Mouse (Mus musculus) hematopoietic stem cell, adult 5-6 weeks (primary cell): Measurements from ENCODE around the gene Kl. TPM values are rescaled to one million over a fixed set of nuclear protein-coding genes. Genes with fewer than 3 reads are reported as not detected.

ENCODE experiments used
- ATAC-seq, 2 experiments: fragments of 125-278 bp in 1 of 2; replicated peaks in 1 of 2; 2 replicates each; pipeline ENCODE4 v1.8.0; 2016 to 2017; ENCODE audit warnings: inconsistent platforms in 2 of 2, mild to moderate bottlenecking in 2 of 2, moderate number of reproducible peaks in 2 of 2, low read depth in 1 of 2, moderate TSS enrichment in 1 of 2; ENCODE audit not compliant: low FRiP score in 2 of 2, poor library complexity in 2 of 2, severe bottlenecking in 2 of 2, insufficient read depth in 1 of 2, low TSS enrichment in 1 of 2
- total RNA-seq: library from RNA; stranded (forward); fragments of 172-1452, 232-1000 nt; gene quantifications from 2 replicates; pipeline ENCODE4 v1.2.3, GENCODE M21; 2017

The Kl gene
- total RNA-seq, 1 experiment from 2014 or later = not detected

- ATAC-seq = peak; percentile 39 to 58
Measured at GRCm38 (mm10) chr5:150952669-150953521, 488 bp downstream of the Kl start.

GRCm38 (mm10) chr5:150954791-150955190, 2.4 kb downstream of the Kl start:
- ATAC-seq = no peak

- ATAC-seq = no peak
Measured at GRCm38 (mm10) chr5:150959861-150960260, 7.5 kb downstream of the Kl start.

- ATAC-seq = no peak
Measured at GRCm38 (mm10) chr5:150961615-150962014, 9.2 kb downstream of the Kl start.

- ATAC-seq = no peak
Measured at GRCm38 (mm10) chr5:150962756-150963155, 10.3 kb downstream of the Kl start.

GRCm38 (mm10) chr5:150967925-150968324, 15.5 kb downstream of the Kl start:
- ATAC-seq = no peak

GRCm38 (mm10) chr5:150970551-150970950, 18.1 kb downstream of the Kl start:
- 0 out of 4 replicates have a peak, but pooled peaks of 1 of the 2 experiments have one; percentile 42 for ATAC-seq

GRCm38 (mm10) chr5:150971126-150971525, 18.7 kb downstream of the Kl start:
- no peak for ATAC-seq

GRCm38 (mm10) chr5:150974226-150974625, 21.8 kb downstream of the Kl start:
- no peak for ATAC-seq

GRCm38 (mm10) chr5:150977383-150977958, 25.1 kb downstream of the Kl start:
- no peak for ATAC-seq

- ATAC-seq = no peak
Measured at GRCm38 (mm10) chr5:150979341-150980136, 27.1 kb downstream of the Kl start.

GRCm38 (mm10) chr5:150982082-150982481, 29.7 kb downstream of the Kl start:
- ATAC-seq = no peak

- ATAC-seq = no peak
Measured at GRCm38 (mm10) chr5:150994096-150994495, 41.7 kb downstream of the Kl start.

GRCm38 (mm10) chr5:150996586-150996985, 44.2 kb downstream of the Kl start:
- no peak for ATAC-seq

- ATAC-seq = no peak
Measured at GRCm38 (mm10) chr5:151001111-151001510, 48.7 kb downstream of the Kl start.

GRCm38 (mm10) chr5:151002051-151002450, 49.6 kb downstream of the Kl start:
- no peak for ATAC-seq

GRCm38 (mm10) chr5:151004216-151004755, 51.9 kb downstream of the Kl start:
- no peak for ATAC-seq

- no peak for ATAC-seq
Measured at GRCm38 (mm10) chr5:151018450-151018849, 66.0 kb downstream of the Kl start.
